Mouse (Mus musculus) embryonic facial prominence, embryonic 12.5 days (tissue): ENCODE measurements at regions not wholly inside any gene's neighbourhood (a gene's known extent, or its start where the extent isn't known, plus 50 kb on each side); places are given as distances from the start of the nearest gene placed in this dataset.
A peak's percentile ranks its signal among the peaks of the same experiment; 100 is the strongest.

Experiments used
- ATAC-seq: fragments of 200-750 bp; cut with Nextera tagmentation; 2 replicates; pipeline ENCODE4 v1.8.0; 2017; ENCODE audit not compliant: insufficient number of reproducible peaks, insufficient read depth, low FRiP score, low TSS enrichment
- H3K27ac ChIP-seq: fragments of 300-500 bp; sonication (generic); 2 replicates; pipeline ENCODE4 v1.5.1; 2016; ENCODE audit warnings: mild to moderate bottlenecking
- H3K27me3 ChIP-seq: fragments of 300-500 bp; sonication (generic); 2 replicates; pipeline ENCODE4 v1.6.1; 2016; ENCODE audit warnings: mild to moderate bottlenecking, moderate library complexity
- H3K36me3 ChIP-seq: fragments of 300-500 bp; sonication (generic); 2 replicates; pipeline ENCODE4 v1.6.1; 2016; ENCODE audit warnings: mild to moderate bottlenecking
- H3K4me1 ChIP-seq: fragments of 300-500 bp; sonication (generic); 2 replicates; pipeline ENCODE4 v1.6.1; 2016
- H3K4me2 ChIP-seq: fragments of 300-500 bp; sonication (generic); replicated peaks from 2 replicates; pipeline ENCODE4 v1.6.1; 2016; ENCODE audit warnings: mild to moderate bottlenecking, moderate library complexity
- H3K4me3 ChIP-seq: fragments of 300-500 bp; sonication (generic); 2 replicates; pipeline ENCODE4 v1.5.1; 2016; ENCODE audit warnings: mild to moderate bottlenecking
- H3K9ac ChIP-seq: fragments of 300-500 bp; sonication (generic); 2 replicates; pipeline ENCODE4 v1.6.1; 2016; ENCODE audit warnings: mild to moderate bottlenecking, moderate library complexity
- H3K9me3 ChIP-seq: fragments of 300-500 bp; sonication (generic); 2 replicates; pipeline ENCODE4 v1.6.1; 2016; ENCODE audit warnings: mild to moderate bottlenecking, moderate library complexity
- WGBS: fragments of 180-500 bp; shearing (Covaris S2); methylation state at CpG from one replicate; pipeline ENCODE4 v1.1.7; 2016; 5-methylcytosine and 5-hydroxymethylcytosine counted together

DNA sequence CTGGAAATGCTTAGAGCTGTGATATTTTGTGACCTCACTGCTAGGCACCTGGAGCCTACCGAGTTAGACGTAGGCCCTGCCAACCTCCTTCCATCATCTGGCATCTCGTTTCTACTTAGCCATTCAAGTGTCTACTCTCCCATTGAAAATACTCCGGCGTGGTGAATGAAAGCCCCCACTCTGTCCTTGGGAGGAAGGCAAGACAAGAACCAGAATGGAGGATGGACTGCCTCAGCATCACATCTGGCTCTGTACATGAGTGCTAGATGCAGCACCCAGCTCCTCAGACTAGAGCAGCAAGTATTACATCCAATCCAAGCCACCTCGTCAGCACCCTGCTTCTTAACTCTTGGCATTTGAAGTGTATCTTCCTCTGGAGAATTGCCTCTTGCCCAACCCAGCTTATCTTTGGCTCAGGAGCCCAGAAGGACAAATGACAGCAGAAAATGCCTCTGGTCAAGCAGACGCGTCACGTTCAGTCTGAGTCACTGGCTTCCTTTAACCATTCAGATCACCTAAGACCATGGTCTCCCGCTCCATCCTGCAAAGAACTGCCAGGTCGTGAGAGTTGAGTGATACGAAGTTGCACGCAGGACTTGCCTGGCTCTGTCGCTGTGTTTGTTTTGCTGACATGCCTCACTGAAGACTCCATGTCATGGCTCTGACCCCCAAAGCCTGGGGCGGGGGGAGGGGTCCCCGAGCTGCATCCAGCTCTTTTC, 132.3 kb downstream of the Tfap2a start:
- H3K4me2 ChIP-seq = peak overlapping the region; percentile 49
- H3K4me1 ChIP-seq = peaks cover 6% of the 10 kb centered on the region; the same call in 1 of the 2 replicates
- ATAC-seq = no peak
- no peaks in the 10 kb centered on the region for H3K36me3 ChIP-seq
- H3K9ac ChIP-seq = no peak overlapping the region
- no peak overlapping the region; the same call in 1 of the 2 replicates for H3K4me3 ChIP-seq
- no peak overlapping the region for H3K27ac ChIP-seq
- H3K9me3 ChIP-seq = no peaks in the 10 kb centered on the region
- H3K27me3 ChIP-seq = no peaks in the 10 kb centered on the region
- WGBS = 56% methylated on average over 16 of the region's 16 CpGs

DNA sequence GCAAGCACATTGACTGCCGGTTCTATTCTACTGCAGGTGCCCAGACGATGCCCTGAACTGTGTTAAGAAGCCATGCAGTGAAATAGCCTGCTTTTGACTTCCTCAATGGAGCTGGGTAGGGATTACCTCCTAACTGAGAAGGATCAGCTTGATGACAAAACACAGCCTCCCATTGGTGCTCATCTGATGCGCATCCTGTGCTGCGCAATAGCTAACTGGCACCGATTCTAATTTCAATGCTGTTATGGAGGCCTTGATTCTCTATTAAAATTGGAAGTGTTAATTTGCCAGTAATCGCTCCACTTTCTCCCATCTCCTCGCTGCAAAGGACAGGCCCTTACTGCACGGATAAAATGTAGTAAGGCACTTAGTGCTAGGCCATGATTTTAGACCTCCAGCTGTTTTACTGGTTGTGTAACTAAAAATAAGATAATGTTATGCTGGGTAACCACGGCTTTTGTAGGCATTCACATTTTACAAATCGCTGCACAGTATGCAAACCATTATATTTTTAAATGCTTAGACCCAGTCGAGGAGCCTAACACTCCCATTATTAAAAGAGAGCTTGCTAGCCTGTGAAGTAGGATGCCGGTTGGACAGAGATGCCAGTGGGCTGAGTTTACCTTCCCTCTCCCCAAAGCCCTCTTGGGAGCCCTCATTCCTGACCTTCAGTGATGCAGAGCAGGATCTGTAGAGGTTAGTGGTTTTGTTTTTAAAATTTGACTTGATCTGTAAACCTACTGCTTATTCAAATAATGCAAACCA, 163.0 kb downstream of the Tfap2a start:
- no peaks in the 10 kb centered on the region for H3K4me1 ChIP-seq
- no peak overlapping the region for H3K9ac ChIP-seq
- no peak overlapping the region for H3K27ac ChIP-seq
- no peak overlapping the region for H3K4me3 ChIP-seq
- no peaks in the 10 kb centered on the region for H3K36me3 ChIP-seq
- no peaks in the 10 kb centered on the region for H3K9me3 ChIP-seq
- no peak overlapping the region for H3K4me2 ChIP-seq
- no peak for ATAC-seq
- H3K27me3 ChIP-seq = no peaks in the 10 kb centered on the region
- 82% methylated on average over 12 of the region's 12 CpGs for WGBS

DNA sequence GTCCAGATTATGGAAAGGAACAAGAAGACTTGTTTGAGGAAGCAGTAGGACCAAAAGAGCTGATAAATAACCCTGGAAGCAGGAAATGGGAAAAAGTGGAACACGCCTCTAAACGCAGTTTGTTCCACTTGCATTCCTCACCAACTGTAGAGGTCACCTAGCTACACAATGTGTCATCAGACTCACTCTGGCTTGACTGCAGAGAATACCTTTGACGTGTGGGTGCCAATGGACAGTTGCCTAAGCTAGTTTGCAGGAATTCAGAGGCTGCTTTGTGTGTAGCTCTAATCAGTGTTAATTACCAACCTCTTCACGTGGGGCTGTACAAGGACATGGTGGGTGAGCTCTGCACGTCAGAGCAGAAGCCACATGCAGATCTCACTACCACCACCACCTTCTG, 168.7 kb downstream of the Tfap2a start:
- Histone ChIP-seq H3K9ac (no peak overlapping the region), H3K4me1 (no peaks in the 10 kb centered on the region; the same call in 1 of the 2 replicates), H3K27ac (no peak overlapping the region), H3K4me2 (no peak overlapping the region), H3K4me3 (no peak overlapping the region), H3K9me3 (no peaks in the 10 kb centered on the region), H3K36me3 (no peaks in the 10 kb centered on the region), H3K27me3 (no peaks in the 10 kb centered on the region)
- 63% methylated on average over 5 of the region's 5 CpGs for WGBS
- no peak for ATAC-seq

DNA sequence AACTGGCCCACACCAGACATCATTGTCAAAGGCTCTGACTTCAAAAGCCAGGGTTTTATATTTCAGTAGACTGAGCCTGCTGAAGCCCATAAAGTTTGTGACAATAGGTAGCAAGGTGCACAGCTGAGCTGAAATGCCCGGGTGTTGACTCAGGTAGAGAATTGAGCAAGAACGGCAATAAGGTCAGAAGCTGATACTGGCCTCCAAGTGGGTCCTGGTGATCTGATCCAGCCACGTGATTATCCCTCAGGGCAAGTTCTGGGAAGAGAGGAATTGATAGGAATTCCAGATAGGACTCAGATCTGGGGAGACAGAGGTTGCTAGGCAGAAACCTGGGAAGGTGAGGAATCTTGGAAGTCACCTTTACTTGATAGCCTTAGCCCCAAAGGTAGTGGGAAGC, 170.4 kb downstream of the Tfap2a start:
- 70% methylated on average over 3 of the region's 3 CpGs for WGBS
- Histone ChIP-seq H3K27ac (no peak overlapping the region), H3K27me3 (no peaks in the 10 kb centered on the region), H3K4me3 (no peak overlapping the region), H3K9ac (no peak overlapping the region), H3K4me1 (no peaks in the 10 kb centered on the region; the same call in 1 of the 2 replicates), H3K36me3 (no peaks in the 10 kb centered on the region), H3K4me2 (no peak overlapping the region), H3K9me3 (no peaks in the 10 kb centered on the region)
- no peak for ATAC-seq

DNA sequence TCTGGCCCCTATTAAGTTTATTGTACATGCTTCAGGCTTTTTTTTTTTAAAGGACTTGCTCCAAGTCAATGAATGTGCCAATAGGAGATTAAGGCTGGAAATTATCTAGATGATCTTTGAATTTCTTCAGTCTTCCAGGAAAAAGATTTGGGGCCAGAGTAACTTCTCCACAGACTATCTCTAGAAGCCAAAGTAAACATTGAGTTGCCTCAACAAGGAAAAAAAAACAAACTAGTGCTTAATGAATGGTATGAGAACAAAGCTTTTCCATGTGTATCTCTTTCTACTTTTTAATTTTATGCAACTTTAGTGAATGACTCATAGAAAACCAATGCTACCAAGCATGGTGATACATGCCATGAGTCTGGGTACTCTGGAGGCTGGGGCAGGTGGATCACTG, 173.8 kb downstream of the Tfap2a start:
- no peaks in the 10 kb centered on the region; the same call in 1 of the 2 replicates for H3K4me1 ChIP-seq
- ATAC-seq = no peak
- no peaks in the 10 kb centered on the region for H3K27me3 ChIP-seq
- H3K4me3 ChIP-seq = no peak overlapping the region
- H3K27ac ChIP-seq = no peak overlapping the region
- no peaks in the 10 kb centered on the region for H3K36me3 ChIP-seq
- H3K9ac ChIP-seq = no peak overlapping the region
- no peak overlapping the region for H3K4me2 ChIP-seq
- H3K9me3 ChIP-seq = no peaks in the 10 kb centered on the region

DNA sequence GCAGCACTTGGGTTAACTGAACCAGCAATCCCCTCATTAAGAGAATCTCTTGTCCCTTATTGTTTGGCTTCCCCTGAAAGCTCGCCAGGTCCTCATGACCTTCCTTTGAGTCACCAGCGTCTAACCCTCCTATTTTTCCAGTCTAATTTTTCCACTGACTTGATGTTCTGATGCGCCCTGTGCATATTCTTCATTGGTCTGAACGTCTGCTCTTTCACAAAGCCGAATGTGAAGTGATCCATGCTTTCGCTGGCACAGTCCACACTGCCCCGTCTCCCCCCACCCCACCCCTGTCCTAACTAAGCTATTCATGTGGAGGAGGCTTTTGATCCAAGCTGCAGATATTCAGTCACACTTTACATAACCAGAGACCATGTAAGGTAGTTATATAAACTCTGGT, 183.8 kb downstream of the Tfap2a start:
- H3K4me2 ChIP-seq = no peak overlapping the region
- H3K4me1 ChIP-seq = no peaks in the 10 kb centered on the region
- H3K4me3 ChIP-seq = no peak overlapping the region
- 82% methylated on average over 7 of the region's 7 CpGs for WGBS
- H3K9me3 ChIP-seq = no peaks in the 10 kb centered on the region
- ATAC-seq = no peak
- H3K27me3 ChIP-seq = no peaks in the 10 kb centered on the region
- no peak overlapping the region for H3K27ac ChIP-seq
- no peaks in the 10 kb centered on the region for H3K36me3 ChIP-seq
- no peak overlapping the region for H3K9ac ChIP-seq

DNA sequence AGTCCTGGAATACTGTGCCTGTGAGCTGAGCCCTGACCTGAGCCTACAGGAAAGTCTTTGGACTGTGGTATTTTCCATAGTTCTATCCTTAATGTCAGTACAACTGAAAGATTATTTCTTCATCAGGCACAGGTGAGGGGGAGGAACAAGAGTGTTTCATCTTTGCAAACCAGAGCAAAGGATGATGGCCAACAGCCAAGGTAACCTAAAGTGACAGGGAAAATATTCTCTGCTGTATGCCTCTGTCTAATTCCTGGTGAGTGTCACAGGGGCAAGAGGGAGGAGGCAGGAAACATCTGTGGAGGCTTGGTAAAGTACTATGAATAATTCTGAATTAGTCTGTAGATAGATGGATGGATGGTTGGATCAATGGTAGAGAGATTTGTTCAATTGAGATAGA, 164.3 kb upstream of the Ofcc1 start:
- H3K36me3 ChIP-seq = no peaks in the 10 kb centered on the region
- no peak overlapping the region for H3K4me3 ChIP-seq
- no peak overlapping the region for H3K9ac ChIP-seq
- H3K27me3 ChIP-seq = no peaks in the 10 kb centered on the region
- ATAC-seq = no peak
- no peaks in the 10 kb centered on the region for H3K9me3 ChIP-seq
- H3K4me2 ChIP-seq = no peak overlapping the region
- no peak overlapping the region for H3K27ac ChIP-seq
- H3K4me1 ChIP-seq = no peaks in the 10 kb centered on the region

DNA sequence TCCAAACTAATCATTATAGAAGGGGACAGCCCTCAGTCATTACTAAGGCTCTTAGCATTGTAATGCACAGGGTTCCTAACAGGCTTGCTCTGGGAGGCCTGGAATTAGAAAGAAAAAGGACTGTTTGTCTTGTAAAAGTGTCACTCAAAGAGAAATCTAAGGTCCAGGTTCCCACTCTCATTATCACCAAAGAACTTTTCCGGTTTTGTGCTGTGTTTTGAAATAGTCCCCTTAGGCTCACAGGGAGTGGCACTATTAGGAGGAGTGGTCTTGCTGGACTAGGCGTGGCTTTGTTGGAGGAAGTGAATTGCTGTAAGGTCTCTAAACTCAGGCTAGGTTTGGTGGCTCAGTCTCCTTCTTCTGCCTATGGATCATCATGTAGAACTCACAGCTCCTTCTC, 161.9 kb upstream of the Ofcc1 start:
- H3K9me3 ChIP-seq = no peaks in the 10 kb centered on the region
- no peaks in the 10 kb centered on the region for H3K36me3 ChIP-seq
- no peaks in the 10 kb centered on the region for H3K4me1 ChIP-seq
- no peak overlapping the region for H3K4me2 ChIP-seq
- H3K4me3 ChIP-seq = no peak overlapping the region
- ATAC-seq = no peak
- no peaks in the 10 kb centered on the region for H3K27me3 ChIP-seq
- H3K27ac ChIP-seq = no peak overlapping the region
- no peak overlapping the region for H3K9ac ChIP-seq
- WGBS = 51% methylated on average over 2 of the region's 2 CpGs

DNA sequence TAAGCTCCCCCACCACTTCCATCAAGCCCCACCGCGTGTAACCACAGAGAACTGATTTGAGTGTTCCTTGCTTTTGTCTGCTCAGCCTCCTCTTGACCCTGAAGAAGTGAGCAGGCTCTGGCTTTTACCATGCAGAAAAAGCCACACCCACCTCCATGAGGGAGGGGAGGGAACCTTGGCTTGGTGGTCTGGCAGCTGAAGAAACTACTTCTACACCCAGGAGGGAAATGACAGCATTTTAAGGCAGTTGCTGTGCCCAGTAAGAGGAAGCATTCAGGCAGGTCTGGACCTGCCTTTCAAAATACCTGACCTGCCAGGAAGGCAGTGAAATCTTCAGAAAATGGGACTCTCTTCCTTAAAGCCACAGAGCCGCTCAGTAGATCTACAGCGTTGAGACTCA, 156.9 kb upstream of the Ofcc1 start:
- 65% methylated on average over 4 of the region's 4 CpGs for WGBS
- Histone ChIP-seq H3K27ac (no peak overlapping the region), H3K4me2 (no peak overlapping the region), H3K9me3 (no peaks in the 10 kb centered on the region), H3K4me1 (no peaks in the 10 kb centered on the region), H3K9ac (no peak overlapping the region), H3K36me3 (no peaks in the 10 kb centered on the region), H3K4me3 (no peak overlapping the region), H3K27me3 (no peaks in the 10 kb centered on the region)
- no peak for ATAC-seq

DNA sequence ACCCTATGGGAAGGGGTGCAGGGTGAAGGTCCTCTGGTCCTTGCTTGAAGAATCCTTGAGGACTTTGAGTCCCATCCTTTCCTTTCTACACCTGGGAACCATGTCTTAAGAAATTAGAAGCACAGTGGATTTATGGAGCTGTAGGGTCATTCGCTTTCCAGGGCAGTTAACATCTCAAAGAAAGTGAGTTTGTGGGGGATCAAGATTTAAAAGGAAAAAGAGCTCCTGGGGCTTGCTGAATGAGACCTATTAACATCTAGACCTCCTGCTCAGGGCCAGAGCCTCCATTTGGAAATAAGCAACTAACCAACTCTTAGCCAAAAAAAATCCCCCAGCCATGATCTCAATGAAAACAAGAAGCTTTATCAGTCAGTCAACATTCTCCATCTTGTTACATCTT, 148.0 kb upstream of the Ofcc1 start:
- 67% methylated on average over 1 of the region's 1 CpGs for WGBS
- ATAC-seq = no peak
- no peak overlapping the region for H3K27ac ChIP-seq
- no peaks in the 10 kb centered on the region for H3K4me1 ChIP-seq
- H3K9ac ChIP-seq = no peak overlapping the region
- H3K9me3 ChIP-seq = no peaks in the 10 kb centered on the region
- H3K36me3 ChIP-seq = no peaks in the 10 kb centered on the region
- no peaks in the 10 kb centered on the region for H3K27me3 ChIP-seq
- H3K4me3 ChIP-seq = no peak overlapping the region
- no peak overlapping the region for H3K4me2 ChIP-seq

DNA sequence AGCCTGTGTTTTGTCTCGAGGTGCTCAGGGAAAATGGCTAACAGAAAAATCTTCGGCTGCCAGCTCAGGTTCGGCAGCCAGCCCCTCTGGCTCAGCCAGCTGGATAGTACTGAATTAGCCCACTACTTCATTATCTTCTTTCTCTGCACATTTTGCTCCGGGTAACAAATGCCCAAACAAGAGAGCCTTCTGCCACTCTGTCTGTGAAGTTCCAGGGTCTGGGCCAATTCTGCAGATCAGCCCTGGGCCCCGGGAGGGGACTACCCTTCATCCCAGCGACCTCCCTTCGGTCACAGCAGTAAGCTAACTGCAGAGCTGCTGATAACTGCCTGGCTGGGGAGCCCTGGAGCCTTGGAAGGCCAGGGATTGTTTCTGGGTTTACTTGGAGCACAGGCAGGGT, 119.6 kb upstream of the Ofcc1 start:
- Histone ChIP-seq H3K9ac (no peak overlapping the region), H3K36me3 (no peaks in the 10 kb centered on the region), H3K9me3 (no peaks in the 10 kb centered on the region), H3K27me3 (no peaks in the 10 kb centered on the region), H3K4me3 (no peak overlapping the region), H3K4me2 (no peak overlapping the region), H3K4me1 (no peaks in the 10 kb centered on the region), H3K27ac (no peak overlapping the region)
- 36% methylated on average over 7 of the region's 7 CpGs for WGBS
- ATAC-seq = no peak

DNA sequence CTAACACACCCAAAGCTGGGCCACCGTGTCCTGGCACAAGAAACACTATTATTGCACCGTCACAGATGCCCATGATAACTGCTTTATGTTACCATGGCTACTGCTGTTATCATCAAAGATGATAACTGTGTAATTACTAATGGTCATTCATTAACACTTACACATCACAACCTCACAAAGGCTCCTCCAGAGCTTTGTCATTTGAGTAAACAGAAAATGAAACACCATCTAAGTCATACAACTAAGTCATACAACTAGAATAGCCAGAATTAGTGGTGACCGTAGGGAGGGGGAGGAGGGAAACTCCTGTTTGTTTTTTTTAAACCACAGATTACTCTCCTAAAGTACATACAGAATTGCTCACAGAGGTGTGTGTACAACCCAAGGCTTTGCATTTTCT, 111.4 kb upstream of the Ofcc1 start:
- H3K27me3 ChIP-seq = 0 out of 2 replicates have a peak, but pooled peaks cover 4% of the 10 kb centered on the region
- H3K36me3 ChIP-seq = no peaks in the 10 kb centered on the region
- no peaks in the 10 kb centered on the region for H3K9me3 ChIP-seq
- H3K4me3 ChIP-seq = no peak overlapping the region
- no peak overlapping the region for H3K27ac ChIP-seq
- WGBS = 84% methylated on average over 3 of the region's 3 CpGs
- no peaks in the 10 kb centered on the region for H3K4me1 ChIP-seq
- no peak for ATAC-seq
- H3K9ac ChIP-seq = no peak overlapping the region
- H3K4me2 ChIP-seq = no peak overlapping the region
